Mouse (Mus musculus): ENCODE measurements around the gene St3gal6. TPM values are rescaled to one million over a fixed set of nuclear protein-coding genes. Genes with fewer than 3 reads are reported as not detected.

The St3gal6 gene
- 7.0 and 7.6 TPM in 2 replicates for polyA plus RNA-seq (2012; rRNA removed)

GRCm38 (mm10) chr16:58523972-58524850 is at the start of gene St3gal6:
St3gal6 (minus strand) TSS chr16:58524243.

Other genes starting within 250 kb of the St3gal6 start
- gene Dcbld2, start 115.8 kb downstream of the St3gal6 start, polyA plus RNA-seq (2012; rRNA removed): 26.0 and 26.4 TPM in 2 replicates
- not detected in 2 replicates for gene Gm813, start 92.7 kb upstream of the St3gal6 start, polyA plus RNA-seq (2012; rRNA removed)
- gene E330017A01Rik, start 114.5 kb upstream of the St3gal6 start, polyA plus RNA-seq (2012; rRNA removed): 0.05 and 0.09 TPM in 2 replicates
- gene Cpox, start 146.0 kb upstream of the St3gal6 start, polyA plus RNA-seq (2012; rRNA removed): 11.1 and 13.3 TPM in 2 replicates
- 0.13 and 0.15 TPM in 2 replicates for gene Gpr15, start 194.8 kb upstream of the St3gal6 start, polyA plus RNA-seq (2012; rRNA removed)
- gene Cldnd1, start 203.7 kb upstream of the St3gal6 start, polyA plus RNA-seq (2012; rRNA removed): 98.9 and 102 TPM in 2 replicates
- not detected in 2 replicates for gene Olfr172, start 238.9 kb upstream of the St3gal6 start, polyA plus RNA-seq (2012; rRNA removed)